Mouse (Mus musculus) kidney, adult 8-10 months (tissue): ENCODE measurements around the gene Auts2.
"Not testable (repeated sequence)": the region's sequence is repeated elsewhere in the genome, so short reads cannot be mapped to it uniquely, and the experiment has no call there.

Source experiments
- DNase-seq, 2 experiments: peaks; one replicate each; pipeline ENCODE4 v3.0.0; 2022

The Auts2 gene

GRCm38 (mm10) chr5:132543118-132544071 is at the start of gene Auts2:
Auts2 (minus strand) TSS chr5:132543344.
- DNase-seq: peak; percentile 43 to 52

- no peak for DNase-seq
Measured at GRCm38 (mm10) chr5:132591721-132592695, 48.9 kb upstream of the Auts2 start.

GRCm38 (mm10) chr5:132579774-132580173 is 36.6 kb upstream of the Auts2 start:
- DNase-seq: no peak

- not testable (repeated sequence) for DNase-seq
Measured at GRCm38 (mm10) chr5:132560771-132561170, 17.6 kb upstream of the Auts2 start.

GRCm38 (mm10) chr5:132545761-132546160 is 2.6 kb upstream of the Auts2 start:
- no peak for DNase-seq

GRCm38 (mm10) chr5:132544176-132544995 is 1.2 kb upstream of the Auts2 start:
- DNase-seq: no peak

- no peak for DNase-seq
Measured at GRCm38 (mm10) chr5:132542381-132543020, 643 bp downstream of the Auts2 start.

GRCm38 (mm10) chr5:132541951-132542350 is 1.2 kb downstream of the Auts2 start:
- DNase-seq: no peak

- no peak for DNase-seq
Measured at GRCm38 (mm10) chr5:132541371-132541931, 1.7 kb downstream of the Auts2 start.

GRCm38 (mm10) chr5:132540841-132541311 is 2.3 kb downstream of the Auts2 start:
- DNase-seq: no peak

GRCm38 (mm10) chr5:132537475-132537874 is 5.7 kb downstream of the Auts2 start:
- DNase-seq: no peak

- no peak for DNase-seq
Measured at GRCm38 (mm10) chr5:132526395-132526794, 16.7 kb downstream of the Auts2 start.

GRCm38 (mm10) chr5:132521358-132521873 is 21.7 kb downstream of the Auts2 start:
- no peak for DNase-seq

GRCm38 (mm10) chr5:132517879-132518278 is 25.3 kb downstream of the Auts2 start:
- no peak for DNase-seq

GRCm38 (mm10) chr5:132514521-132514920 is 28.6 kb downstream of the Auts2 start:
- DNase-seq: no peak

GRCm38 (mm10) chr5:132513206-132513605 is 29.9 kb downstream of the Auts2 start:
- DNase-seq: no peak

- no peak for DNase-seq
Measured at GRCm38 (mm10) chr5:132509464-132509885, 33.7 kb downstream of the Auts2 start.

GRCm38 (mm10) chr5:132504893-132505292 is 38.3 kb downstream of the Auts2 start:
- no peak for DNase-seq

- DNase-seq: no peak
Measured at GRCm38 (mm10) chr5:132503431-132503830, 39.7 kb downstream of the Auts2 start.

- DNase-seq: no peak
Measured at GRCm38 (mm10) chr5:132502036-132502435, 41.1 kb downstream of the Auts2 start.

- DNase-seq: no peak
Measured at GRCm38 (mm10) chr5:132500817-132501231, 42.3 kb downstream of the Auts2 start.
